Mouse (Mus musculus) natural killer cell, adult 2 months (primary cell): ENCODE measurements around the gene Zfp654.
"Not testable (repeated sequence)": the region's sequence is repeated elsewhere in the genome, so short reads cannot be mapped to it uniquely, and the experiment has no call there.

Experiments used
- DNase-seq, 2 experiments: peaks; one replicate each; pipeline ENCODE4 v3.0.0; 2022; ENCODE audit warnings: low spot score in 2 of 2

The Zfp654 gene

DNA sequence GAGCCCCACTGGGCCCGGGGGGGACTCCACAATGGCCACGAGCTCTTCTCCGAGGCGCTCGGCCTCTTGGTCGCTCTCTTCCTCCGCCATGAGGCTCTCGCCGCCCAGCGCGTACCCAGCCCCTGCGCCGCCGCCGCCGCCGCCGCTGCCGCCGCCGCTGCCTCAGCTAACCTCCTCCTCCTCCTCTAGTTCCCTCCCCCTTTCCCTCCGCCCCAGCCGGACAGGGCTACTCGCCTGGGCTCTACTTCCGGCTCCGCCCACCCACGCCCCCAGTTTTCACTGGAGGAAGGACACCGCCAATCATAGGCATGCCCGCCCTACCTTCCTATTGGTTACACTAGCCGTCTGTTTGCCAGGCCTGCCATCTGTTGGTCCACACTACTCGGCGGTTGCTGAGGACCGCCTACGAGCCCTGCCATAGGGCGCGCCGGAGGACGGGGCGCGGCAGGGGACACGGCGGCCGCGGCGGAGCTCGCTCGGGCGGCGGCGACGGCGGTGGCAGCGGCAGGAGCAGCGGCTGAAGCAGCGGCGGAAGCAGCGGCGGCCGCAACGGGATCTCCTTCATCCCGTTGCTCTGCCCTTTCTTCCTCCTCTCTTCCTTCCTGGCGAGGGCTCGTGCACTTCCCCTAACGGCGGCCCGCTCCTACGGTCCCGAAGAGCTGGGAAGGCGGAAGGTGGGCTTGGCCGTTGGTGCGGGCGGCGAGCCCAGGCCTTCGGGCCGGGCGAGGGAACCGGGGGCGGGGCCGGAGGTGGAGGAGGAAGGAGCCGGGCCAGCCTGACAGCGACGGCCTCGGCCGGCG lies at the start of gene Zfp654, which contains the start of gene Cggbp1:
Gene Zfp654 (minus strand): TSS at position 90 of the 800 bp plus-strand sequence.
Gene Cggbp1 (plus strand): TSS at position 434 of the 800 bp plus-strand sequence.
- peak; percentile 100 for DNase-seq

DNA sequence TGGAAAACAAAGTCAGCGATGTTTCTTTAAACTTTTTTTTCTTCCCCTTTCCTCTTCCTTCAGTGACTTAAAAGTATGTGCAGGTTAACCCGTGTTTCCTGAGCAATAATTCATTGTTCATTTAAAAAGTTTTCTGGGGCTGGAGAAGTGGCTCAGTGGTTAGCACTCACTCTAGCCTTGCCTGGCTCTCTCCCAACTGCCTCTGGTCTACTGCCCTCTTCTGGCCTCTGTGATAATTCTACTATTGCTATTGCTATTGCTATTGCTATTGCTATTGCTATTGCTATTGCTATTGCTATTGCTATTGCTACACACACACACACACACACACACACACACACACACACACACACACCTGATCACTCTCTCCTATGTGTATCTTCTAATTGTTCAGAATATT lies 47.6 kb upstream of the Zfp654 start:
- DNase-seq: peak; percentile 30 to 32

DNA sequence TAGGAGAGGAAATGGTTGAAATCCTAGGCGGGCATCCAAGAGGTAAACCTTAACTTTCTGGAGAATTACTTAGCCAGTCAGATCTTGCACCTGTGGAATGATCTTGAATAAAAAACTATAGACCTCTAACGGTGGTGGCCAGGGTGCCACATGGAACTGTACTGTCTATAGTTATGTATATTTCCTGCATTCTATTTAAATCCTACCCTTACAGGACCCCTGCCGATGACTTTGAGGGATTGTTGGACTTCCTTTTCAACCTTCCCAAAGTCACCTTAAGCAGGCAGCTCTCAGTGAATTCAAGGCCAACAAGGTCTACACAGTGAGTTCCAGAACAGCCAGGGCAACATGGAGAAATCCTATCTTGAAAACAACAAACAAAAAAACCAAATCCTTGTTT lies 38.0 kb upstream of the Zfp654 start:
- DNase-seq: no peak

GRCm38 (mm10) chr16:64885547-64885946 lies 34.1 kb upstream of the Zfp654 start:
- DNase-seq: no peak

DNA sequence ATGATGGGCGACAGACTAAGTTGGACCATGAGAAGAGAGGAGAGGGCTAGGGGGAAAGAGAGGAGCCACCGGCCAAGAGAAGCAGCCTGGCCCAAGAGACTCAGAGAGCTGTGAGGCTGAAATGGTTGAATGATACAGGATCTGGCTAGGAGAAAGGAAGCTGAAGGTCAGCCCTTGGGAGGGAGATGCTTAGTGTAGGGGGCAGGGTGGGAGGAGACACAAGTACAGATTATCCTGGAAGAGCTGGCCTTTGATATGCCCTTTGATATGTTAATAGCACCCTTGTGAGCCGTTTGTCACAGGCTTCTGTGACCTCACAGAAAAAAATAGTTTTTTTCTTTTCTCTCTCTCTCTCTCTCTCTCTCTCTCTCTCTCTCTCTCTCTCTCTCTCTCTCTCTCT lies 33.7 kb upstream of the Zfp654 start:
- no peak for DNase-seq

DNA sequence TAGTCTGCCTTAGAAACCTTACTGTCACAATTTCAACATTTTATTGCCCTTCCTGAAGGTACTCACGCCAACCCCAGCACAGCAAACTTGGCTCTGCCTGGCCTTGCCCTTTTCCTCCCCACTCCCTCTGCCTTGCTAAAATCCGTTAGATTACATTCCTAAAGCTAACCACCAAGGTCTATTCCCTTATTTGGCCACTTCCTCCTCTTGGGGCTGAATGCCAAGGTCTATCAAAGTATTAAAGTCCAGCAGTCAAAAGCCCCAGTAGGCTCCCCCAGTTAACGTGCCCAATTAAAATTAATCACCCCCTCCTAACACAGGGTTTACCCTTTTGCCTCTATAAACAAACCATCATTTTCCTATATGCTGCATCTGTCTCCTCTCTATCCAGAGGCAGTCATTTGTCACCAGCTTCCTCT lies 33.0 kb upstream of the Zfp654 start:
- DNase-seq: no peak

GRCm38 (mm10) chr16:64883896-64884295 lies 32.4 kb upstream of the Zfp654 start:
- no peak for DNase-seq

- DNase-seq: no peak
These were observed 30.0 kb upstream of the Zfp654 start for GRCm38 (mm10) chr16:64881442-64881841.

- DNase-seq: no peak
These were observed 29.5 kb upstream of the Zfp654 start for GRCm38 (mm10) chr16:64880986-64881385.

DNA sequence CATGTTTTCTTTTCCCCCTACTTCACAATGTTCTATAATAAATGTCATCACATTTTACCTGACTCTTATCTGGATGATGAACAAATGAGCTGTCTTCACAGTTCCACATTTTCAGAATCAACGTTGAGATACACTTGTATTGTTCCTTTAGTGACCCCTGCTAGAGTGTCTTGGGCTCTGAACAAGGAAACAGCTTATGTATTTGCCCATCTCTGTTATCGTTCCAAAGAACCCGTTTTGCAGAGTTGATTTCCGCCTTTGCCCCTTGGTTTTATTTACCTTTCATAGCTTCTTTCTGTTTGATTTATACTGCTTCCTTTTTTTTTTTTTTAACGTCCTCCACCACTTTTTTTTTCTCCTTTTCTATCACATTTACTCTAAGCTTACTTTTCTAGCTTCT lies 28.3 kb upstream of the Zfp654 start:
- DNase-seq: no peak

DNA sequence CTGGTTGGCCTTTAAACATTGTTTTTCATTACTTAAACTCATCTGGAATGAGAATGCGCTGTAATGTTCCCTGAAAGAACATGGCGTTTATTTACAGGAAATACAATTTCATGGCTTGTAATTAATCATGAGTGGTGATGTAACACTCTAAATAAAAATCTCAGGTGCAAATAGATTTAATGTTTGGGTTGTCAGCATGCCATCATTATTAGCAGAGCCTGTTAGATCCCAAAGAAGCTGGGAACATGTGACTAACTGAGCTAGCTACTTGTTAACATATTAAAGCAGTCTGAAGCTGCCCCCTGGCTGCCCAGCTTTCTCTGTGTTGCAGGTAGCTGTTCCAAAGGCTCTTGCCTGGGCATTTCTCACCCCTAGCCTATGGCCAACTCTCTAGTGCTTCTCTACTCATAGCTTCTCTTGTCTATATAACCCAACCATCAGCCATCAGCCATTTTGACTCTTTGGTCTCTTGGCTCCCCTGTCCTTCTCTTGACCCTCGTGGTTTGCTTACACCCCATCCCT lies 27.2 kb upstream of the Zfp654 start:
- DNase-seq: no peak

GRCm38 (mm10) chr16:64877314-64877713 lies 25.9 kb upstream of the Zfp654 start:
- no peak for DNase-seq

- no peak for DNase-seq
These were observed 25.3 kb upstream of the Zfp654 start for GRCm38 (mm10) chr16:64876631-64877265.

- no peak for DNase-seq
These were observed 24.4 kb upstream of the Zfp654 start for GRCm38 (mm10) chr16:64875822-64876221.

DNA sequence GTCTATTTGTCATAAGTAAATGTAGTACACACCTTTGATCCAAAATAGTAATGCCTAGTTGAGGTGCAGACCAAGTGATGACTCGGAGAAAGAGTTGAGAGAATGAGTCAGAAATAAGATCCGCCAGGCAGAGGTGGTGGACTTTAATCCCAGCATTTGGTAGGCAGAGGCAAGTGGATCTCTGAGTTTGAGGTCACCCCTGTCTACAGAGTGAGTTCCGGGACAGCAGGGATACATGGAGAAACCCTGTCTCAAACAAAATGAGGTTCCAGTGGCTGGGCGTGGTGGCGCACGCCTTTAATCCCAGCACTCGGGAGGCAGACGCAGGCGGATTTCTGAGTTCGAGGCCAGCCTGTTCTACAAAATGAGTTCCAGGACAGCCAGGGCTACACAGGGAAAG lies 23.9 kb upstream of the Zfp654 start:
- DNase-seq: no peak

DNA sequence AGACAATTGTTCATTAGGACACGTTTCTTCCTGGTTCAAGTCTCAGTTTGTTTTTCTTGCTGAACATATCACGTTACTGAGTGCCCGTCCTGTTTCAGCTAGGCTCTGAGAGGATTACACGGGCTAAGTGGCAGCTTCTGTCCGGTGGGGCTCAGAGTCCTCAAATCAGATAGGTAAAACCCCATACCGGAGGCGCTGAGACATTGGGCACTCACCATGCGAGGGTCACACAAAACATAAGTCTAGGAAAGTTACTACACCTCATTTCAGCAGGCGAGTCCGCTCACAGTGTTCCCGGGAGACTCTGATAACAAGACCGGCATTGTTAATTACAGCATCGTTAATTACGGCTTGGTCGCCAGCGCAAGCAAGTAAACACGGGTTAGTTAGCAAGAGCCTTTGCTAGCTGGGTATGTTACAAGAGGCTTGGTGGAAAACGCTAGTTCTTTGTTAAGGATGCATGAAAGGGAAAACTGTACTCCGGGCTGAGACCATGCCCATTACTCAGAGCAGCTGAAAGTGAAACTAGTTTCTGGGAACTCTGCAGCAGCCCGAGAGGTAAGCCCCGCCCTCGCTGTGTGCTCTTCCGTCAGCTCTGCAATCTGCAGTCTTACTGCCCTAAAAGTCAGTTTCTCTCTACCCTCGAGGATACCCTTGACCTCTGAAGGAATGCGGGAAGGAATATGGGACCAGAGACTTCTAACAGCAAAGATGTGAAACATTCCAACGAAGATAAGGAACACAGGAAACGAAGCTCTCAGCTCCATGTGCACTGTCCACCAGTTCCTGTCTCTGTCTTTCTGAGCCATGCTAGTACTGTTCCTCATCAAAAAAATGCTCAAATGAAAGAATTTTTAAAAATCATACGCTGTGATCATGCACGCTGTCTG lies 22.2 kb upstream of the Zfp654 start:
- DNase-seq: peak; percentile 63 to 69

DNA sequence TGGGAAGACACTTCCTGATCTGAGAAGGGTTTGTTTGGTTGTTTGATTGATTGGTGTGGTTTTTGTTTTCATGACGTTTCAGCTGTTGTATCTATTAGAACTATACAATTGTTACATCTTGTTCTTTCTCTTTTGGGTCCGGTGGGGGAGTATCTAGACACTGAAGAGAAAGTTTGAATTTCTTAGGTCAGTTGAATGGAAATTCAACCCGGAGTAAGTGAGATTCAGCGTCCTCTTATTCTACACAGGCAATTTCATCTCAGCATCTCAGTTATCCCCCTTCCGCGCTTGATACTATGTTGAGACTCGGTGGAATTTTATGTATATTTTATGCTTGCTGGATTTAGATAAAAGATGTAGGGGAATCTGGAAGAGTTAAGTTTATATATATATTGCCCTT lies 21.4 kb upstream of the Zfp654 start:
- DNase-seq: no peak

DNA sequence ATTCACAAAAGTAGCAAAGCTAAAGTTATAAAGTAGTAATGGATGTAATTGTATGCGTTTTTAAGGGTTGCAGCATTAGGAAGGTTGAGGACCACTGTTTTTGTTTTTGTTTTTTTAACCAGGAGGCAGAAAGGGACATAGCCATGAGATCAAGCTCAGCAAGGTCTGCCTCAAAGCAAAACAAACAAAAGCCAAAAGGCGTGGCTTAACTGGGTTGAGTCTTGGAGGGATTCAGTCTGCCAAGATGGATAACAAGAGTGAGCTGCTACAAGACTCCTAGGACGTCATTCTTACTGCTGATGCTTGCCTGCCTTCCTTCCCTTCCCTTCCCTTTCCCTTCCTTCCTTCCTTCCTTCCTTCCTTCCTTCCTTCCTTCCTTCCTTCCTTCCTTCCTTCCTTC lies 20.8 kb upstream of the Zfp654 start:
- no peak for DNase-seq

DNA sequence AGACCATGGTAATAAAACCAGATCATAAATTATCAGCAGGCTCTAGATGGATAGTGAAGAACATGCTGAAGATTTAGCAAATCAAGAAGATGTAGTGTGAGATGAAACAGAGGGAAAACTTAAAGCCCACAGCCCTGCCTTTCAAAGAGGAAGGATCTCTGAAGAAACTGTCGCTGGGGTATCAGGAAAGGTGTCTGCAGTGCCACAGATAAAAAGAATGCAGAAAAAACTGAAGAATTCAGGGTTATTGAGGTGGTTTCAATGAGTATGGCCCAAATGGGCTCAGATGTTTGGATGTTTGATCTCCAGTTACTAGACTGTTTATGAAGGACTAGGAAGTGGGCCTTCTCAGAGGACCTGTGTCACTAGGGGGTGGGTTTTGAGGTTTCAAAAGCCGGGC lies 18.2 kb upstream of the Zfp654 start:
- DNase-seq: no peak

DNA sequence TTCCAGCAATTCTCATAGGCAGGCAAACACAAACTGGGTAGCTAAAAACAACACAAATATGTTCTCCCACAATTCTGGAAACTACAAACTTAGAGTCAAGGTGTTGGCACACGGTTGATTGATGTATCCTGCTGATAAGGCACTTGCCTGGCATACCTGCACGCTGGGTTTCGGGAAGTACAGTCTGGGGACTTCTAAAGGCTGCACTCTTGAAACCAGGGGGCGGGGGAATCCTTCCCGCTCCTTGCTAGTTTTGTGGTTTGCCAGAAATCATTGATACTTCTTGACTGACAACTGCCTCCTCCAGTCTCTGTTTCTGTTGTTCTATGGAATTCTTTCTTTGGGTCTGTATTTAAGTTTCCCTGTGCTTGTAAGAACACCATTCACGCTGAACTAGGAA lies 17.2 kb upstream of the Zfp654 start:
- no peak for DNase-seq

DNA sequence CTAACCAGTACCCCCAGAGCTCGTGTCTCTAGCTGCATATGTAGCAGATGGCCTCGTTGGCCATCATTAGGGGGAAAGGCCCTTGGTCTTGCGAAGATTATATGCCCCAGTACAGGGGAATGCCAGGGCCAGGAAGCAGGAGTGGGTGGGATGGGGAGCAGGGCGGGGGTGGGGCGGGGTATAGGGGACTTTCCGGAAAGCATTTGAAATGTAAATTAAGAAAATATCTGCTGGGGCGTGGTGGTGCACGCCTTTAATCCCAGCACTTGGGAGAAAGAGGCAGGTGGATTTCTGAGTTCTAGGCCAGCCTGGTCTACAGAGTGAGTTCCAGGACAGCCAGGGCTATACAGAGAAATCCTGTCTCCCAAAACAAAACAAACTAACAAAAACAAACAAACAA lies 14.4 kb upstream of the Zfp654 start:
- DNase-seq: not testable (repeated sequence)

- no peak for DNase-seq
These were observed 5.5 kb upstream of the Zfp654 start for GRCm38 (mm10) chr16:64856946-64857345.
